Mouse (Mus musculus): ENCODE results near the gene Prkrip1. TPM values are rescaled to one million over a fixed set of nuclear protein-coding genes. Genes with fewer than 3 reads are reported as not detected.
A peak's percentile ranks its signal among the peaks of the same experiment; 100 is the strongest.
"Not testable (repeated sequence)": the region's sequence is repeated elsewhere in the genome, so short reads cannot be mapped to it uniquely, and the experiment has no call there.

Gene Prkrip1
- polyA plus RNA-seq, 3 experiments from 2014 or later = 40.9 to 48.3 (median 45.5) TPM

- not testable (repeated sequence) for ATAC-seq
These were observed 12.8 kb upstream of the Prkrip1 start for GRCm38 (mm10) chr5:136211341-136212102.

GRCm38 (mm10) chr5:136210549-136210948 lies 11.8 kb upstream of the Prkrip1 start:
- no peak for ATAC-seq

GRCm38 (mm10) chr5:136201832-136202231 lies 3.1 kb upstream of the Prkrip1 start:
- ATAC-seq = no peak

GRCm38 (mm10) chr5:136199526-136199925 lies 763 bp upstream of the Prkrip1 start:
- ATAC-seq = no peak

GRCm38 (mm10) chr5:136191870-136192269 lies 6.9 kb downstream of the Prkrip1 start:
- no peak for ATAC-seq

GRCm38 (mm10) chr5:136186723-136187122 lies 12.0 kb downstream of the Prkrip1 start:
- ATAC-seq = peak; percentile 91

GRCm38 (mm10) chr5:136183766-136184165 lies 15.0 kb downstream of the Prkrip1 start:
- ATAC-seq = no peak

- no peak for ATAC-seq
These were observed 15.9 kb downstream of the Prkrip1 start for GRCm38 (mm10) chr5:136182830-136183229.

- peak; percentile 40 for ATAC-seq
These were observed 16.7 kb downstream of the Prkrip1 start for GRCm38 (mm10) chr5:136182049-136182448.

GRCm38 (mm10) chr5:136181197-136181596 lies 17.6 kb downstream of the Prkrip1 start:
- ATAC-seq = no peak

GRCm38 (mm10) chr5:136179594-136179993 lies 19.2 kb downstream of the Prkrip1 start:
- ATAC-seq = no peak

GRCm38 (mm10) chr5:136173606-136174463 lies 24.9 kb downstream of the Prkrip1 start:
- ATAC-seq = no peak

GRCm38 (mm10) chr5:136172939-136173338 lies 25.8 kb downstream of the Prkrip1 start:
- no peak for ATAC-seq

GRCm38 (mm10) chr5:136171363-136172341 lies 27.1 kb downstream of the Prkrip1 start:
- ATAC-seq = peak; percentile 49

- peak; percentile 69 for ATAC-seq
These were observed 28.0 kb downstream of the Prkrip1 start, which contains the start of gene Orai2 for GRCm38 (mm10) chr5:136170512-136171362. Gene Orai2 (minus strand): TSS chr5:136170713.

- peak; percentile 33 for ATAC-seq
These were observed 28.9 kb downstream of the Prkrip1 start for GRCm38 (mm10) chr5:136169626-136170511.

GRCm38 (mm10) chr5:136168071-136168470 lies 30.7 kb downstream of the Prkrip1 start:
- no peak for ATAC-seq

- no peak for ATAC-seq
These were observed 31.5 kb downstream of the Prkrip1 start for GRCm38 (mm10) chr5:136167296-136167695.

- ATAC-seq = no peak
These were observed 33.5 kb downstream of the Prkrip1 start for GRCm38 (mm10) chr5:136165246-136165645.

GRCm38 (mm10) chr5:136163807-136164474 lies 34.8 kb downstream of the Prkrip1 start:
- no peak for ATAC-seq
